Mouse (Mus musculus) limb, embryonic 14.5 days (tissue): ENCODE measurements around the gene Gm49661. TPM values are rescaled to one million over a fixed set of nuclear protein-coding genes. Genes with fewer than 3 reads are reported as not detected.

Source experiments
- ATAC-seq: fragments of 200-750 bp; cut with Nextera tagmentation; 2 replicates; pipeline ENCODE4 v1.8.0; 2017; ENCODE audit warnings: low read depth, moderate number of reproducible peaks, moderate TSS enrichment; ENCODE audit not compliant: low FRiP score
- DNase-seq: peaks from one replicate; pipeline ENCODE4 v3.0.0-alpha.2; 2015; ENCODE audit warnings: low spot score
- H3K27ac ChIP-seq: fragments of 300-500 bp; sonication (generic); replicated peaks from 2 replicates; pipeline ENCODE4 v1.5.1; 2014; ENCODE audit warnings: low read depth, mild to moderate bottlenecking, low read length, moderate library complexity, mixed read lengths
- H3K27me3 ChIP-seq: fragments of 300-500 bp; sonication (generic); 2 replicates; pipeline ENCODE4 v1.6.1; 2014; ENCODE audit warnings: low read length, mixed read lengths; ENCODE audit not compliant: control insufficient read depth, insufficient read depth
- H3K36me3 ChIP-seq: fragments of 300-500 bp; sonication (generic); 2 replicates; pipeline ENCODE4 v1.6.1; 2014; ENCODE audit warnings: mild to moderate bottlenecking, low read length, moderate library complexity, mixed read lengths; ENCODE audit not compliant: control insufficient read depth, insufficient read depth
- H3K4me1 ChIP-seq: fragments of 300-500 bp; sonication (generic); 2 replicates; pipeline ENCODE4 v1.6.1; 2014; ENCODE audit warnings: antibody characterized with exemption, low read length, mixed read lengths; ENCODE audit not compliant: control insufficient read depth, insufficient read depth
- H3K4me2 ChIP-seq: fragments of 300-500 bp; sonication (generic); replicated peaks from 2 replicates; pipeline ENCODE4 v1.6.1; 2014; ENCODE audit warnings: low read depth, mild to moderate bottlenecking, low read length, moderate library complexity; ENCODE audit not compliant: severe bottlenecking
- H3K4me3 ChIP-seq: fragments of 300-500 bp; sonication (generic); replicated peaks from 2 replicates; pipeline ENCODE4 v1.5.1; 2014; ENCODE audit warnings: low read length
- H3K9ac ChIP-seq: fragments of 300-500 bp; sonication (generic); 2 replicates; pipeline ENCODE4 v1.6.1; 2014; ENCODE audit warnings: mild to moderate bottlenecking, low read depth, low read length, moderate library complexity; ENCODE audit not compliant: severe bottlenecking
- H3K9me3 ChIP-seq: fragments of 300-500 bp; sonication (generic); 2 replicates; pipeline ENCODE4 v1.6.1; 2016; ENCODE audit warnings: low read length; ENCODE audit not compliant: control insufficient read depth
- POLR2A ChIP-seq: fragments of 200-500 bp; IDR thresholded peaks from 2 replicates; pipeline ENCODE4 v1.8.0; 2012; ENCODE audit warnings: inconsistent platforms, mild to moderate bottlenecking, moderate library complexity, borderline replicate concordance; ENCODE audit not compliant: insufficient read depth, insufficient read length; ENCODE audit errors: extremely low read depth
- WGBS: fragments of 180-500 bp; shearing (Covaris S2); extraction: QIAGEN DNeasy Blood & Tissue Kit; methylation state at CpG from one replicate; pipeline ENCODE4 v1.1.7; 2014; 5-methylcytosine and 5-hydroxymethylcytosine counted together
- polyA plus RNA-seq, 2 experiments: library from polyadenylated mRNA; depleted of rRNA in 1 of 2; stranded (reverse) in 1 of 2; unstranded in 1 of 2; fragments of >200 nt; fragmentation: Nextera tagmentation in 1 of 2; extraction: Ambion mirVana in 1 of 2; gene quantifications; 2 replicates each; pipeline versions ENCODE4 v1.2.1 to v1.2.3; 2012 to 2014

Gm49661 gene
- polyA plus RNA-seq (2012; rRNA removed) (2.0 TPM in 1 of 2 replicates, not detected in the other), polyA plus RNA-seq (2014; fragmentation: Nextera tagmentation; extraction: Ambion mirVana) (not detected in 2 replicates)

- Histone ChIP-seq H3K4me3 (peak within 1 kb of the TSS; percentile 76), H3K36me3 (peaks cover 36% of the 10 kb centered on the region), H3K27me3 (no peaks in the 10 kb centered on the region), H3K4me2 (peak within 1 kb of the TSS; percentile 85), H3K4me1 (peaks cover 27% of the 10 kb centered on the region), H3K9ac (peak within 1 kb of the TSS; percentile 91), H3K9me3 (no peaks in the 10 kb centered on the region), H3K27ac (peak within 1 kb of the TSS; percentile 80)
- DNase-seq (peak; percentile 66), ATAC-seq (peak; percentile 82)
- peak; percentile 40; the same call in 1 of the 2 replicates for TF ChIP-seq POLR2A
- WGBS = 1% methylated on average over 56 of the region's 56 CpGs
Measured at GRCm38 (mm10) chr8:84969241-84970134, at the start of gene Gm49661, which contains the start of the genes Prdx2 and Rnaseh2a. Gene Gm49661, minus strand, starts transcription at chr8:84969433. Gene Prdx2, plus strand, starts transcription at chr8:84969587. Gene Rnaseh2a, minus strand, starts transcription at chr8:84969767.

DNA sequence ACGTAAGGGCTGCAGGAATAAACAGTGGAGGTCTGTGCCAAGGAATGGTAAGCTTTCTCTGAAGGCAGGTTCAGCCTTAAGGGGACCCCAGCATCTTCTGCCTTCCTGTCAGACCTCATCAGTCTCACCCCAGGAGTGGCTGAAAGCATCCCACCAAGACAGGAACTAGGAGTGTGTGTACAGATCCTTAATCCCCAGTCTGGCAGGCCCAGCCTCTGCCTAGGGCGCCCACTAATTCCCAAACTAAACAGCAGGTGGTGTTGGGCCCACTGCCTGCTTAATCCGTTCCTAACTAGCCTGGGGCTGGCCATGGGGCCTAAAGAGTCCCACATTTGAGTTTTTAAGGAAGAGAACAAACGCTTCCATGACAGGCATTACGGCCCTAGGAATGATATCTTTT lies 48.0 kb upstream of the Gm49661 start:
- H3K4me3 ChIP-seq = no peak overlapping the region
- no peak overlapping the region for H3K4me2 ChIP-seq
- no peak for TF ChIP-seq POLR2A
- DNase-seq (no peak), ATAC-seq (no peak)
- H3K9me3 ChIP-seq = no peaks in the 10 kb centered on the region
- WGBS = 53% methylated on average over 5 of the region's 5 CpGs
- H3K9ac ChIP-seq = no peak overlapping the region
- no peak overlapping the region for H3K27ac ChIP-seq
- peaks cover 31% of the 10 kb centered on the region for H3K36me3 ChIP-seq
- H3K4me1 ChIP-seq = no peaks in the 10 kb centered on the region
- H3K27me3 ChIP-seq = peaks cover 17% of the 10 kb centered on the region

DNA sequence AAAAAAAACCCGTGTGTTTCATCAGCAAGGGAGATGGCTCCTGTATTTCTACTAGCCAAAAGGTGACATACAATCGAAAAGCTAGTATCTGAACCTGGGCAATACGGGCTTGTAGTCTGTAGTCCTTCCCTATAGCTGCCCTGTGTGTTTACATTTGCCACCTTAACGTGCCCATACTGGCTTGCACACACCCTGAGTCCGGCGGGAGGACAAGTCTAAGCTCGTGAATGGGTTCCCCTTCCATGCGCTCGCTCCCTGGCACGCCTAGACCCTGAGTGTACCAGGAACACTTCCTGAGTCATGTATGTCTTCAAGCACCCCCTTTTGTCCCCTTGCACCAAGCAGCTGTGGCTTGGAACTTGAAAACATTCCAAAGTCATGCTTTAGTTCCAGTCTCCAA lies 47.5 kb upstream of the Gm49661 start:
- DNase-seq (no peak), ATAC-seq (no peak)
- H3K9me3 ChIP-seq = no peaks in the 10 kb centered on the region
- no peak overlapping the region for H3K27ac ChIP-seq
- H3K36me3 ChIP-seq = peaks cover 28% of the 10 kb centered on the region
- TF ChIP-seq POLR2A = no peak
- no peaks in the 10 kb centered on the region for H3K4me1 ChIP-seq
- no peak overlapping the region for H3K9ac ChIP-seq
- H3K4me3 ChIP-seq = no peak overlapping the region
- 46% methylated on average over 10 of the region's 10 CpGs for WGBS
- H3K27me3 ChIP-seq = peaks cover 18% of the 10 kb centered on the region
- no peak overlapping the region for H3K4me2 ChIP-seq

GRCm38 (mm10) chr8:85014431-85014830 lies 45.2 kb upstream of the Gm49661 start, which contains the start of gene Best2:
Gene Best2, minus strand, starts transcription at chr8:85014531.
- no peak for TF ChIP-seq POLR2A
- H3K4me2 ChIP-seq = peak within 1 kb of the TSS; percentile 44
- peak within 1 kb of the TSS; percentile 24 for H3K4me3 ChIP-seq
- H3K27ac ChIP-seq = no peak within 1 kb of the TSS
- no peak for DNase-seq
- H3K4me1 ChIP-seq = no peaks in the 10 kb centered on the region
- H3K36me3 ChIP-seq = peaks cover 19% of the 10 kb centered on the region
- no peak for ATAC-seq
- no peak within 1 kb of the TSS for H3K9ac ChIP-seq
- no peaks in the 10 kb centered on the region for H3K9me3 ChIP-seq
- H3K27me3 ChIP-seq = peaks cover 34% of the 10 kb centered on the region
- 56% methylated on average over 2 of the region's 2 CpGs for WGBS

- Histone ChIP-seq H3K4me1 (no peaks in the 10 kb centered on the region), H3K36me3 (peaks cover 9% of the 10 kb centered on the region), H3K9me3 (no peaks in the 10 kb centered on the region), H3K4me2 (peak overlapping the region; percentile 44), H3K9ac (no peak overlapping the region), H3K27me3 (peaks cover 38% of the 10 kb centered on the region), H3K4me3 (peak overlapping the region; percentile 24), H3K27ac (no peak overlapping the region)
- no peak for ATAC-seq
- no peak for TF ChIP-seq POLR2A
- 2% methylated on average over 22 of the region's 26 CpGs for WGBS
- peak; percentile 72 for DNase-seq
Measured at GRCm38 (mm10) chr8:85013230-85013840, 44.1 kb upstream of the Gm49661 start.
